Mouse (Mus musculus) embryonic fibroblast, embryonic 13.5 days (primary cell): ENCODE results near the gene Hoxd13.

Source experiments
- CTCF ChIP-seq: IDR thresholded peaks from 2 replicates; pipeline ENCODE4 v1.5.1; 2011; ENCODE audit warnings: mild to moderate bottlenecking, control low read depth, low read length, moderate library complexity, borderline replicate concordance; ENCODE audit not compliant: insufficient read depth
- POLR2A ChIP-seq: IDR thresholded peaks from 2 replicates; pipeline ENCODE4 v1.6.1; 2011; ENCODE audit warnings: low read depth, mild to moderate bottlenecking, control low read depth, low read length, moderate library complexity

GRCm38 (mm10) chr2:74706393-74706960 is 38.4 kb downstream of the Hoxd13 start:
- no peak for TF ChIP-seq CTCF
- TF ChIP-seq POLR2A: no peak
